Mouse (Mus musculus): ENCODE data around the gene Inpp5f. TPM values are rescaled to one million over a fixed set of nuclear protein-coding genes. Genes with fewer than 3 reads are reported as not detected.

The Inpp5f gene
- total and polyA plus RNA-seq, 2 experiments from 2014 or later, result 288 to 417 TPM

DNA sequence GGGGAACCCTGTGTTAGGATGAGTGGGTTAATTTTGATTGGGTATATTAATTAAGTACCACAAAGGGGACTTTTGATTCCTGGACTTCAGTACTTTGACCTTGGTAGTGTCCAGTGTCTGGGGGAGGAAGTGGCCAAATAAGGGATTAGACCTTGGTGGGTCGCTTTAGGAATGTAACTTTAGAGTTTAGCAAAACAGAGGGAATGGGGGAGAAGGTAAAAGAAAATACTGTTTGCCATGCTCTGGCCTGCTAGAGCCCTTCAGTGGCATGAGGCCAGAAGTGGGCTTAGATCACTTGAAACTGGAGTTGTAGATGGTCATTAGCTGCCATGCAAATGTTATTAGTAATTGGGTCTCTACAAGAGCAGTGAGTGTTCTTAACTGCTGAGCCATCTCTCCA is 45.8 kb downstream of the Inpp5f start:
- no peak overlapping the region for H3K4me3 ChIP-seq (ENCODE audit: low read length)
- H3K36me3 ChIP-seq (ENCODE audit: insufficient read depth, low read length), result no peaks in the 10 kb centered on the region
- H3K9ac ChIP-seq (replicated peaks; ENCODE audit: low read length), result no peak overlapping the region
- 88% methylated on average over 1 of the region's 1 CpGs for WGBS
- no peaks in the 10 kb centered on the region for H3K4me1 ChIP-seq (ENCODE audit: insufficient read depth, low read length)
- H3K4me2 ChIP-seq (ENCODE audit: low read depth, low read length), result no peak overlapping the region
- no peaks in the 10 kb centered on the region for H3K9me3 ChIP-seq (ENCODE audit: low read length)
- H3K27ac ChIP-seq, result no peak overlapping the region
- no peak for TF ChIP-seq CTCF (IDR thresholded peaks at IDR 0.05; ENCODE audit: low read depth)
- no peaks in the 10 kb centered on the region for H3K27me3 ChIP-seq (ENCODE audit: insufficient read depth, low read length)
- no peak for DNase-seq (ENCODE audit: low spot score)
- ATAC-seq, result no peak

DNA sequence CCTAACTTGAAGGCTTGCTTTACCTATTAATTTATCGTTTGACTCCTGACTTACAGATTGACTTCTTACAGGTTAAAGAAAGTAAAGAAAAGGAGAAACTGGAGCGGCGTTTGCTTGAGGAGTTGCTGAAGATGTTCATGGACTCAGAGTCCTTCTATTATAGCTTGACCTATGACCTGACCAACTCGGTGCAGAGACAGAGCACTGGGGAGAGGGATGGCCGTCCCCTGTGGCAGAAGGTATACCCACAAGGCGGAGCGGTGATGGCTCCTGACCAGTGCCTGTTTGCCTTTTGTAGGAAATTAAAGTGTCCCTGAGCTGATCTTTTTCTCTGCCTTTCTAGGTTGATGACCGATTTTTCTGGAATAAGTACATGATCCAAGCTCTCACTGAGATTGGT is 52.8 kb downstream of the Inpp5f start:
- no peak for DNase-seq (ENCODE audit: low spot score)
- Histone ChIP-seq H3K4me2 (ENCODE audit: low read depth, low read length) (no peak overlapping the region), H3K27ac (no peak overlapping the region), H3K4me3 (ENCODE audit: low read length) (no peak overlapping the region), H3K9ac (replicated peaks; ENCODE audit: low read length) (no peak overlapping the region), H3K9me3 (ENCODE audit: low read length) (no peaks in the 10 kb centered on the region), H3K4me1 (ENCODE audit: insufficient read depth, low read length) (no peaks in the 10 kb centered on the region), H3K36me3 (ENCODE audit: insufficient read depth, low read length) (no peaks in the 10 kb centered on the region; the same call in 1 of the 2 replicates), H3K27me3 (ENCODE audit: insufficient read depth, low read length) (no peaks in the 10 kb centered on the region)
- 84% methylated on average over 8 of the region's 8 CpGs for WGBS
- no peak for TF ChIP-seq CTCF (IDR thresholded peaks at IDR 0.05; ENCODE audit: low read depth)
- no peak for ATAC-seq

DNA sequence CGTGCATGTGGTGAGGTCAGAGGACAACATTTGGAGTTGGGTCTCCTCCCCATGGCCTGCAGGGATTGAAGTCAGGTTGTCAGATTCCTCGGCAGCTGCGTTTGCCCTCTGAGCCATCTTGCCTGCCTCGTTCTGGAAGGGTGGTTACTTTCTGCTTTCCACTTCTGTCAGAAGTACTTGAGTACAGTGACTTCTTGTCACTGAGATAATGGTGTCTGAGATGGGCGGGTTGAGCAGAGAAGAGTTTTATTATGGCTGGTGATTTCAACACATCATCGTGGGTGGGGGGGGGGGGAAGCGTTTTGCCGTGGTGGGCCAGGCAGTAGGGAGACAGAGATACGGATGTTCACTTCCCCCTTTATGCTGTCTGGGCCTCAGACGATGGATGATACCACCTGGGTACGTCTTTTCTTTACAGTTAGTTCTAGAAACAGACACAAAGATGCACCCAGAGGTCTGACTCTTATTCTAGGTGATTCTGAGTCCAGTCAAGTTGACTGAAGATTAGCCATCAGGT is 53.8 kb downstream of the Inpp5f start:
- H3K9me3 ChIP-seq (ENCODE audit: low read length), result no peaks in the 10 kb centered on the region
- WGBS, result 91% methylated on average over 11 of the region's 11 CpGs
- H3K27ac ChIP-seq, result no peak overlapping the region
- DNase-seq (ENCODE audit: low spot score), result no peak
- H3K4me2 ChIP-seq (ENCODE audit: low read depth, low read length), result no peak overlapping the region
- no peak overlapping the region for H3K4me3 ChIP-seq (ENCODE audit: low read length)
- no peak for ATAC-seq
- H3K36me3 ChIP-seq (ENCODE audit: insufficient read depth, low read length), result no peaks in the 10 kb centered on the region; the same call in 1 of the 2 replicates
- no peak for TF ChIP-seq CTCF (IDR thresholded peaks at IDR 0.05; ENCODE audit: low read depth)
- no peak overlapping the region for H3K9ac ChIP-seq (replicated peaks; ENCODE audit: low read length)
- H3K4me1 ChIP-seq (ENCODE audit: insufficient read depth, low read length), result no peaks in the 10 kb centered on the region
- H3K27me3 ChIP-seq (ENCODE audit: insufficient read depth, low read length), result no peaks in the 10 kb centered on the region

DNA sequence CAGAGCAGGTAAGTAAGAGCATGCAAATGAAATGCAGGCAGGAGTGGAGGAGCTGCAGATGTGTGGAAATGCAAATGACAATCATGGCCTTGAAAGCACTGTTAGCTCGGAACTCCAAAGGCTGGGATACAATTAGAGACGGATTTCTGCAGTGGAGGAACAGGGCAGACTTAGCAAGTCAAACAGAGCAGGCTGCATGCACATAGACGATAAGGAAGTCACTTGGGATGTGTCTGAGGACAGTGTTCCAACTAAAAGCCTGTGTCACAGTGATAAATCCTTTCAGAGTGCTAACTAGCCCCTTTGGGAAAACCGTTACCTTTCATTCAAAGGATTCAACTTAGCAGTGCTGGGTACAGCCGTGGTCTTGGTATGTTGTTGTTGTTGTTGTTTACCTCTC is 56.7 kb downstream of the Inpp5f start:
- H3K27ac ChIP-seq, result no peak overlapping the region
- peaks cover 9% of the 10 kb centered on the region; the same call in 1 of the 2 replicates for H3K4me1 ChIP-seq (ENCODE audit: insufficient read depth, low read length)
- ATAC-seq (no peak), DNase-seq (ENCODE audit: low spot score) (no peak)
- no peaks in the 10 kb centered on the region; the same call in 1 of the 2 replicates for H3K36me3 ChIP-seq (ENCODE audit: insufficient read depth, low read length)
- WGBS, result 56% methylated on average over 5 of the region's 5 CpGs
- no peak overlapping the region for H3K9ac ChIP-seq (replicated peaks; ENCODE audit: low read length)
- H3K9me3 ChIP-seq (ENCODE audit: low read length), result no peaks in the 10 kb centered on the region
- H3K27me3 ChIP-seq (ENCODE audit: insufficient read depth, low read length), result no peaks in the 10 kb centered on the region
- TF ChIP-seq CTCF (IDR thresholded peaks at IDR 0.05; ENCODE audit: low read depth), result no peak
- no peak overlapping the region for H3K4me2 ChIP-seq (ENCODE audit: low read depth, low read length)
- H3K4me3 ChIP-seq (ENCODE audit: low read length), result no peak overlapping the region

DNA sequence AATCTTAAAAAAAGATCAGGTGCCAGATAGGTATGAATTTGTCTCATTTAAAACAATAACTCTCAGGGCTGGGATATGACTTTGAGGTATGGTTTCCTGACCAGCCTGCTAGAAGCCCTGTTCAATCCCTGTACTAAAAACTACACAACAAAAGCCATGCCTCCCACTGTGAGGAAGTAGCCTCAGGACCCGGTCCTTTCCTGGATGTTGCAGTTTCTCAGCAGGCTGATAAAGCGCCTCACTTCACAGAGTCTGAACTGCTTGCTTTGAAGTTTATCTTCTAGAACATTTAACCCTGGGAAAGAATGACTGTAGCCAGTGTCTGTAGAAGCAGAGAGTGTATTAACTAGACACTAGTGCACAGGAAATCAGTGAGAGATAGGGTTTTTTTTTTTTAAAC is 57.7 kb downstream of the Inpp5f start:
- Histone ChIP-seq H3K27me3 (ENCODE audit: insufficient read depth, low read length) (no peaks in the 10 kb centered on the region), H3K27ac (no peak overlapping the region), H3K4me2 (ENCODE audit: low read depth, low read length) (no peak overlapping the region), H3K4me1 (ENCODE audit: insufficient read depth, low read length) (peaks cover 14% of the 10 kb centered on the region; the same call in 1 of the 2 replicates), H3K9ac (replicated peaks; ENCODE audit: low read length) (no peak overlapping the region), H3K36me3 (ENCODE audit: insufficient read depth, low read length) (no peaks in the 10 kb centered on the region; the same call in 1 of the 2 replicates), H3K9me3 (ENCODE audit: low read length) (no peaks in the 10 kb centered on the region), H3K4me3 (ENCODE audit: low read length) (no peak overlapping the region)
- ATAC-seq (no peak), DNase-seq (ENCODE audit: low spot score) (no peak)
- 49% methylated on average over 2 of the region's 2 CpGs for WGBS
- no peak for TF ChIP-seq CTCF (IDR thresholded peaks at IDR 0.05; ENCODE audit: low read depth)

DNA sequence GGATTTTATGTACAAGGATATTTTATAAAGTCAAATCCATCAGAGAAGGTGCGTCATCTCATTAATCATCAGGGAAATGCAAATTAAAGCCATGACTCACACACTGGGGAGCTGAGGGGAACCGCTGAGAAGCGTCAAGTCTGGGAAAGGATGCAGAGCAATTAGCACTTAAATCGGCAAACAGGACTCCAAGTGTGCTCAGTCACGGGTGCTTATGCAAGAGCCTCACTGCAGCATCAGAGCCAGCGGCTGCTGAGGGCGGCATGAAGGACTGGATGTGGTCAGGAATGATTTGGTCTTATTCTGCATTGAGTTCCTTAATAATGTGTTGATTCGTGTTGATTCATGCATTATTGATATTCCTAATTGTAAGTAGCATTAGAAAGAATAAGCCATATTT is 60.8 kb downstream of the Inpp5f start:
- Histone ChIP-seq H3K4me2 (ENCODE audit: low read depth, low read length) (peak overlapping the region; percentile 43), H3K27me3 (ENCODE audit: insufficient read depth, low read length) (no peaks in the 10 kb centered on the region), H3K9me3 (ENCODE audit: low read length) (no peaks in the 10 kb centered on the region), H3K9ac (replicated peaks; ENCODE audit: low read length) (peak overlapping the region; percentile 28; the same call in 1 of the 2 replicates), H3K36me3 (ENCODE audit: insufficient read depth, low read length) (peaks cover 3% of the 10 kb centered on the region; the same call in 1 of the 2 replicates), H3K4me1 (ENCODE audit: insufficient read depth, low read length) (peaks cover 14% of the 10 kb centered on the region; the same call in 1 of the 2 replicates), H3K27ac (peak overlapping the region; percentile 81), H3K4me3 (ENCODE audit: low read length) (no peak overlapping the region)
- WGBS, result 8% methylated on average over 8 of the region's 8 CpGs
- ATAC-seq, result peak; percentile 70
- no peak for TF ChIP-seq CTCF (IDR thresholded peaks at IDR 0.05; ENCODE audit: low read depth)
- DNase-seq (ENCODE audit: low spot score), result peak; percentile 76

DNA sequence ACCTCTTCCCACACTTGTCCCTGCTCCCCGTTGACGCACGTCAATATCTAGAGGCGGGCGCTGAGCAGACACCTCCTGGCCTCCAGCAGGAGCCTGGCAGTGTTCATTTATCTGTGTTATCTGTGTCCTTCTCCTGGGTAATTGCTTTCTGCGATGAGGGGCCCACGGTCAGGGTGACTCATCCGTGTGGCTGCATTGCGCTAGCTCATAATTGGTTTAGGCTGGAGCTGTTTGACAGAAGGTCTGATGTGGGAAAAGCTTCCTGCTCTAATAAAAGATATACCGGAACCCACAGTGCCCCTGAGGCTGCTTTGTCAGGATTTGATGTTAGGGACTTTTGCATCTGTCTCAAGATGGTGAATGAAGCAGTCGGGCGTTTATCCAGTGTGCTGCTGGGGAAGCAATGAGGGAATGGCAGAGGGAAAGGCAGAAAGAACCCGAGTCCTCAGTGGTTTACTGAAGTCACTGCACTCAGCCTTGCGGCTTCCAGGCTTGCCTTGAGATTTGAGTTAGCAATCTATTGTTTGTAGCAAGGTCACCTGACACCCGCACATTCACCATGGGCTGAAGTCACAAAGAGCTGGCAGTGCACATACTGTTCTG is 61.4 kb downstream of the Inpp5f start:
- Histone ChIP-seq H3K4me2 (ENCODE audit: low read depth, low read length) (peak overlapping the region; percentile 43), H3K27ac (peak overlapping the region; percentile 81), H3K4me3 (ENCODE audit: low read length) (no peak overlapping the region), H3K4me1 (ENCODE audit: insufficient read depth, low read length) (peaks cover 14% of the 10 kb centered on the region; the same call in 1 of the 2 replicates), H3K27me3 (ENCODE audit: insufficient read depth, low read length) (no peaks in the 10 kb centered on the region), H3K36me3 (ENCODE audit: insufficient read depth, low read length) (peaks cover 3% of the 10 kb centered on the region; the same call in 1 of the 2 replicates), H3K9me3 (ENCODE audit: low read length) (no peaks in the 10 kb centered on the region), H3K9ac (replicated peaks; ENCODE audit: low read length) (peak overlapping the region; percentile 28; the same call in 1 of the 2 replicates)
- WGBS, result 7% methylated on average over 15 of the region's 15 CpGs
- TF ChIP-seq CTCF (IDR thresholded peaks at IDR 0.05; ENCODE audit: low read depth), result no peak
- ATAC-seq (peak; percentile 92), DNase-seq (ENCODE audit: low spot score) (peak; percentile 70)

All from hindbrain, postnatal 0 days (tissue).